Mouse (Mus musculus): ENCODE measurements around the gene Myo7a. TPM values are rescaled to one million over a fixed set of nuclear protein-coding genes. Genes with fewer than 3 reads are reported as not detected.

Gene Myo7a
- total and polyA plus RNA-seq, 3 experiments = 0.01 to 0.05 TPM; not detected in 1

- TF ChIP-seq TAL1 (conservative IDR thresholded peaks at IDR 0.05; ENCODE audit: low read depth, low read length) = no peak
- TF ChIP-seq POLR2AphosphoS5 (IDR thresholded peaks at IDR 0.05; ENCODE audit: insufficient replicate concordance, low read depth, low read length) = no peak
- no peak for TF ChIP-seq GATA2 (IDR thresholded peaks at IDR 0.05; ENCODE audit: borderline replicate concordance, low read depth, low read length)
- TF ChIP-seq GATA1 (IDR thresholded peaks at IDR 0.05; ENCODE audit: borderline replicate concordance, low read length) = no peak
- no peak for TF ChIP-seq CTCF (IDR thresholded peaks at IDR 0.05; ENCODE audit: low read depth, low read length)
- Histone ChIP-seq H3K4me3 (ENCODE audit: low read depth, low read length) (no peak overlapping the region), H3K4me1 (ENCODE audit: insufficient read depth, low read depth, low read length) (0 out of 2 replicates have a peak, but pooled peaks cover 3% of the 10 kb centered on the region), H3K36me3 (replicated peaks) (no peaks in the 10 kb centered on the region), H3K9me3 (replicated peaks) (no peaks in the 10 kb centered on the region), H3K27me3 (ENCODE audit: insufficient read depth, low read length) (peaks cover 12% of the 10 kb centered on the region; the same call in 1 of the 2 replicates)
- no peak for ATAC-seq (ENCODE audit: extremely low read depth, insufficient number of reproducible peaks, low FRiP score, poor library complexity, severe bottlenecking)
- no peak for DNase-seq (ENCODE audit: low spot score)
These were observed 8.1 kb downstream of the Myo7a start for GRCm38 (mm10) chr7:98111233-98111632.

DNA sequence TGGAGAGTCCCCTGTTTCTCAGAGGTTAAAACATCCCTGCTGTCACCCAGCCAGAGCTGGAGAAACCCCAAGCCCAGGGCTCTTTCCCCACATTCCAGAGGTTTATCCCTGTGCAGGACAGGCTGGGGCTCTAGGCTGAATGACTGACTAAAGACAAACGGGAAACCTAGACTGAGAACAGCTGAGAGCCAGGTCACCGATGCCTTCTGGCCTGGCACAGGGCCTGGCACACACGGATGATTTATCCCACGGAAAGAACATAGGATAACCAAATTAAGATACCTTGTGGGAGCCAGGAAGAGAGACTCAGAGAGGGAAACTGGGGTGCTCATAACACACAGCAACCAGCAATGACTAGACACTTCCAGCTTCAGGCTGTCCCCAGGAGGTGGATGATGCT, 9.6 kb downstream of the Myo7a start:
- ATAC-seq (ENCODE audit: extremely low read depth, insufficient number of reproducible peaks, low FRiP score, poor library complexity, severe bottlenecking) = no peak
- DNase-seq (ENCODE audit: low spot score) = no peak
- no peaks in the 10 kb centered on the region for H3K9me3 ChIP-seq (replicated peaks)
- H3K27me3 ChIP-seq (ENCODE audit: insufficient read depth, low read length) = peaks cover 19% of the 10 kb centered on the region; the same call in 1 of the 2 replicates
- H3K4me1 ChIP-seq (ENCODE audit: insufficient read depth, low read depth, low read length) = 0 out of 2 replicates have a peak, but pooled peaks cover 3% of the 10 kb centered on the region
- H3K36me3 ChIP-seq (replicated peaks) = no peaks in the 10 kb centered on the region
- TF ChIP-seq GATA2 (IDR thresholded peaks at IDR 0.05; ENCODE audit: borderline replicate concordance, low read depth, low read length) (no peak), TAL1 (conservative IDR thresholded peaks at IDR 0.05; ENCODE audit: low read depth, low read length) (no peak), CTCF (IDR thresholded peaks at IDR 0.05; ENCODE audit: low read depth, low read length) (no peak), POLR2AphosphoS5 (IDR thresholded peaks at IDR 0.05; ENCODE audit: insufficient replicate concordance, low read depth, low read length) (no peak), GATA1 (IDR thresholded peaks at IDR 0.05; ENCODE audit: borderline replicate concordance, low read length) (no peak)
- no peak overlapping the region for H3K4me3 ChIP-seq (ENCODE audit: low read depth, low read length)

GRCm38 (mm10) chr7:98108636-98109430, 10.5 kb downstream of the Myo7a start:
- TF ChIP-seq GATA1 (IDR thresholded peaks at IDR 0.05; ENCODE audit: borderline replicate concordance, low read length) (no peak), GATA2 (IDR thresholded peaks at IDR 0.05; ENCODE audit: borderline replicate concordance, low read depth, low read length) (no peak), CTCF (IDR thresholded peaks at IDR 0.05; ENCODE audit: low read depth, low read length) (no peak), POLR2AphosphoS5 (IDR thresholded peaks at IDR 0.05; ENCODE audit: insufficient replicate concordance, low read depth, low read length) (no peak), TAL1 (conservative IDR thresholded peaks at IDR 0.05; ENCODE audit: low read depth, low read length) (no peak)
- ATAC-seq (ENCODE audit: extremely low read depth, insufficient number of reproducible peaks, low FRiP score, poor library complexity, severe bottlenecking) (no peak), DNase-seq (ENCODE audit: low spot score) (no peak)
- Histone ChIP-seq H3K9me3 (replicated peaks) (no peaks in the 10 kb centered on the region), H3K4me1 (ENCODE audit: insufficient read depth, low read depth, low read length) (0 out of 2 replicates have a peak, but pooled peaks cover 3% of the 10 kb centered on the region), H3K4me3 (ENCODE audit: low read depth, low read length) (no peak overlapping the region), H3K36me3 (replicated peaks) (no peaks in the 10 kb centered on the region), H3K27me3 (ENCODE audit: insufficient read depth, low read length) (peaks cover 19% of the 10 kb centered on the region; the same call in 1 of the 2 replicates)

- no peak for TF ChIP-seq CTCF (IDR thresholded peaks at IDR 0.05; ENCODE audit: low read depth, low read length)
- no peak for TF ChIP-seq TAL1 (conservative IDR thresholded peaks at IDR 0.05; ENCODE audit: low read depth, low read length)
- no peak for TF ChIP-seq GATA1 (IDR thresholded peaks at IDR 0.05; ENCODE audit: borderline replicate concordance, low read length)
- TF ChIP-seq POLR2AphosphoS5 (IDR thresholded peaks at IDR 0.05; ENCODE audit: insufficient replicate concordance, low read depth, low read length) = no peak
- TF ChIP-seq GATA2 (IDR thresholded peaks at IDR 0.05; ENCODE audit: borderline replicate concordance, low read depth, low read length) = no peak
- no peak overlapping the region for H3K4me3 ChIP-seq (ENCODE audit: low read depth, low read length)
These were observed 13.1 kb downstream of the Myo7a start for GRCm38 (mm10) chr7:98106272-98106671.

DNA sequence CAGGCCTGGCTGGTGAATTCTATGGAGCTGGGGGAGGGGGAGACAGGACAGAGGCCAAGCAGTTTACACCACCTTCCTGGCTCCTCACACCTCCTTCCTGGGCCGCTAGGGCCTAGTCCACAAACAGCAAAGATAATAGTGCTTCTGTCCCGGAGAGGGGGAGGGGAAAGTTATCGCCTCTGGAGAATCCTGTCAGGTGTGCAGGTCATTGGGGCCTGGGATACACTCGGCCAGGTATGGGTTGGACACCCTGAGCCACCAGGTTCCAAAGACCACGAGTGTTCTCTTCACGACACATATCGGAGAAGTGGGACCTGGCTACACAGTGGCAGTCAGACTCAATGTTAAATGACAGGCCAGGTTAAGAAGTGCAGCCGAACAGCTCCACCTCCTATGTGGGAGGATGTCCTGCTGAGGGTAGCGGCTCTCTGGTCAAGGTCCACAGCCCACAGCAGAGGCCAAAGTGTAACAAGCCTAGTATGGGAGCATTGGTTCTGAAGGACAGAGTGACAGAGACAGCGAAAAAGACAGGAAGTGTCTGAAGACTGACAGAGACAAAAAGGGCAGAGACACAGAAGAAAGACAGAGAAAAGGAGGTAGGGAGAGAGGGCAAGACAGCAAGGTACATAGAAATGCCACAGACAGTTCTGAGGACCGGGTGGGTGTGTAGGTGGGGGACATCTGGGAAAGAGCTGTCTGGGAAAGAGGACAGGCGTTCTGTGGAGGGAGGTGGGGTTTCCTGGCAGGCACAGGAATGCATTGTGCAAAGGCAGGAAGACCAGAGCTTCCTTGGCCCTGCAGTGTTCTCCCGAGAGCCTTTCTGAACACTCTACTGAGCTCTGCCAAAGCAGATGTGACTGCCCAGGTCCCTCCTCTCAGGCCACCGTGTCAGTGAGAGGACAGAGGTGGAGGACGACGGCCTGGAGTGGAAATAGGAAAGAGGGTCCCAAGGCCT, 14.6 kb downstream of the Myo7a start:
- H3K36me3 ChIP-seq (replicated peaks) = no peaks in the 10 kb centered on the region
- H3K4me1 ChIP-seq (ENCODE audit: insufficient read depth, low read depth, low read length) = 0 out of 2 replicates have a peak, but pooled peaks cover 3% of the 10 kb centered on the region
- H3K9me3 ChIP-seq (replicated peaks) = no peaks in the 10 kb centered on the region
- H3K4me3 ChIP-seq (ENCODE audit: low read depth, low read length) = no peak overlapping the region
- ATAC-seq (ENCODE audit: extremely low read depth, insufficient number of reproducible peaks, low FRiP score, poor library complexity, severe bottlenecking) = no peak
- peaks cover 15% of the 10 kb centered on the region; the same call in 1 of the 2 replicates for H3K27me3 ChIP-seq (ENCODE audit: insufficient read depth, low read length)
- no peak for TF ChIP-seq POLR2AphosphoS5 (IDR thresholded peaks at IDR 0.05; ENCODE audit: insufficient replicate concordance, low read depth, low read length)
- TF ChIP-seq TAL1 (conservative IDR thresholded peaks at IDR 0.05; ENCODE audit: low read depth, low read length) = no peak
- TF ChIP-seq GATA2 (IDR thresholded peaks at IDR 0.05; ENCODE audit: borderline replicate concordance, low read depth, low read length) = no peak
- no peak for TF ChIP-seq CTCF (IDR thresholded peaks at IDR 0.05; ENCODE audit: low read depth, low read length)
- TF ChIP-seq GATA1 (IDR thresholded peaks at IDR 0.05; ENCODE audit: borderline replicate concordance, low read length) = no peak
- no peak for DNase-seq (ENCODE audit: low spot score)

More at GRCm38 (mm10) chr7:98106272-98106671, 13.1 kb downstream of the Myo7a start:
- H3K4me1 ChIP-seq (ENCODE audit: insufficient read depth, low read depth, low read length) = 0 out of 2 replicates have a peak, but pooled peaks cover 3% of the 10 kb centered on the region
- H3K27me3 ChIP-seq (ENCODE audit: insufficient read depth, low read length) = peaks cover 16% of the 10 kb centered on the region; the same call in 1 of the 2 replicates
- ATAC-seq (ENCODE audit: extremely low read depth, insufficient number of reproducible peaks, low FRiP score, poor library complexity, severe bottlenecking) = no peak
- no peaks in the 10 kb centered on the region for H3K36me3 ChIP-seq (replicated peaks)
- no peak for DNase-seq (ENCODE audit: low spot score)
- no peaks in the 10 kb centered on the region for H3K9me3 ChIP-seq (replicated peaks)

All from G1E (cell line).